Mouse (Mus musculus): Measurements from ENCODE around the gene Igsf21.

Igsf21 gene

GRCm38 (mm10) chr4:139993111-139993755 lies 253.4 kb downstream of the Igsf21 start:
- peak; percentile 20 for DNase-seq (ENCODE audit: low read depth, low spot score)

GRCm38 (mm10) chr4:139986913-139987312 lies 259.7 kb downstream of the Igsf21 start:
- no peak for DNase-seq (ENCODE audit: low read depth, low spot score)

GRCm38 (mm10) chr4:139978716-139979115 lies 267.9 kb downstream of the Igsf21 start:
- DNase-seq (ENCODE audit: low read depth, low spot score), result no peak

DNA sequence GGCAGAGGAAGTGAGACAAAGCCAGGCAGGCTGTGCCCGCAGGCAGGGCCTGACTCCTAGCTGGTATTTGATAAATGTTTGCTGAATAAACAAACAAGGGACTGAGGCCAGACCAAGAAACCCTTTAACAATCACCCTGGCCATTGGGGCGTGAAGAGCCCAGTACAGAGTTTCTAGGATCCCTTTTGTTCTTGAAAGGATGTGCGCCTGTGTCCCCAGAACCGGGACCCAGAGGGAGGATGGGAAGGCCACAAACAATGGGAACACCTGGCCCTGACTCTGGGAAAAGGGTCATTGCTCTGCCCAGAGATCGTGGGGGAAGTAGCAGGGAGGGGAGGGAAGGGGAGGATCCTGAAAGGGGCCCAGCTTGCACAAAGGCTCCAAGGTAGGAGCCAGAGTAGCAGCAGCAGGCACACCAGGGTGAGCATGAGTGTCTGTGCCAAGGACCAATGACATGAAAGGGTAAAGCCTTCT lies 269.2 kb downstream of the Igsf21 start:
- no peak for DNase-seq (ENCODE audit: low read depth, low spot score)

Data from embryo, embryonic 11.5 days (tissue).